Mouse (Mus musculus): ENCODE data around the gene Zap70.

GRCm38 (mm10) chr1:36772198-36772934 lies 10.8 kb downstream of the Zap70 start:
- TF ChIP-seq CTCF (IDR thresholded peaks at IDR 0.05; ENCODE audit: low read depth, low read length) (no peak), GATA1 (IDR thresholded peaks at IDR 0.05; ENCODE audit: borderline replicate concordance, low read length) (no peak), TAL1 (conservative IDR thresholded peaks at IDR 0.05; ENCODE audit: low read depth, low read length) (no peak), GATA2 (IDR thresholded peaks at IDR 0.05; ENCODE audit: borderline replicate concordance, low read depth, low read length) (no peak), POLR2AphosphoS5 (IDR thresholded peaks at IDR 0.05; ENCODE audit: insufficient replicate concordance, low read depth, low read length) (no peak)
